Mouse (Mus musculus) cortical plate, adult 2 months (tissue): ENCODE measurements around the gene Cxcr1. TPM values are rescaled to one million over a fixed set of nuclear protein-coding genes. Genes with fewer than 3 reads are reported as not detected.

ENCODE experiments used
- H3K27ac ChIP-seq: fragments of 200-500 bp; 2 replicates; pipeline ENCODE4 v1.5.1; 2012; ENCODE audit warnings: low read length, control low read depth, inconsistent platforms; ENCODE audit not compliant: insufficient read depth
- H3K4me1 ChIP-seq: fragments of 200-500 bp; 2 replicates; pipeline ENCODE4 v1.6.1; 2011; ENCODE audit warnings: low read length; ENCODE audit not compliant: control insufficient read depth, insufficient read depth
- H3K4me3 ChIP-seq: fragments of 200-500 bp; 2 replicates; pipeline ENCODE4 v1.5.1; 2011; ENCODE audit warnings: mild to moderate bottlenecking, low read length, control low read depth; ENCODE audit not compliant: insufficient read depth
- CTCF ChIP-seq: fragments of 200-500 bp; IDR thresholded peaks from 2 replicates; pipeline ENCODE4 v1.5.1; 2011; ENCODE audit warnings: mild to moderate bottlenecking, control low read depth, low read length; ENCODE audit not compliant: insufficient read depth; ENCODE audit errors: extremely low read depth
- POLR2A ChIP-seq: fragments of 200-500 bp; IDR thresholded peaks from 2 replicates; pipeline ENCODE4 v1.6.1; 2011; ENCODE audit warnings: mild to moderate bottlenecking, low read length, control low read depth; ENCODE audit not compliant: insufficient read depth; ENCODE audit errors: extremely low read depth
- polyA plus RNA-seq: library from polyadenylated mRNA; depleted of rRNA; stranded (reverse); fragments of >200 nt; gene quantifications from 2 replicates; pipeline ENCODE4 v1.2.3, GENCODE M21; 2012; rRNA removed

Gene Cxcr1
- polyA plus RNA-seq, 1 experiment, result not detected

- Histone ChIP-seq H3K27ac (no peak overlapping the region), H3K4me3 (no peak overlapping the region), H3K4me1 (0 out of 2 replicates have a peak, but pooled peaks cover 2% of the 10 kb centered on the region)
- TF ChIP-seq POLR2A (no peak), CTCF (no peak)
These were observed 45.1 kb downstream of the Cxcr1 start for GRCm38 (mm10) chr1:74149106-74149885.

Other genes starting within 250 kb of the Cxcr1 start
- 19.3 and 23.0 TPM in 2 replicates for gene Tns1, start 70.2 kb downstream of the Cxcr1 start, polyA plus RNA-seq
- not detected in 2 replicates for gene Rufy4, start 69.1 kb downstream of the Cxcr1 start, polyA plus RNA-seq
- not detected in 2 replicates for gene Cxcr2, start 40.6 kb downstream of the Cxcr1 start, polyA plus RNA-seq
- gene Arpc2, start 41.5 kb upstream of the Cxcr1 start, polyA plus RNA-seq, result 232 and 248 TPM in 2 replicates
- not detected in 2 replicates for gene Gpbar1, start 83.9 kb upstream of the Cxcr1 start, polyA plus RNA-seq
- 172 and 173 TPM in 2 replicates for gene Aamp, start 90.1 kb upstream of the Cxcr1 start, polyA plus RNA-seq
- 127 and 138 TPM in 2 replicates for gene Pnkd, start 90.3 kb upstream of the Cxcr1 start, polyA plus RNA-seq
- 35.5 and 46.0 TPM in 2 replicates for gene Tmbim1, start 111.0 kb upstream of the Cxcr1 start, polyA plus RNA-seq
- gene Catip, start 167.5 kb upstream of the Cxcr1 start, polyA plus RNA-seq, result 4.6 and 5.1 TPM in 2 replicates
- 7.6 and 8.9 TPM in 2 replicates for gene Slc11a1, start 180.6 kb upstream of the Cxcr1 start, polyA plus RNA-seq
- 25.4 and 26.8 TPM in 2 replicates for gene Ctdsp1, start 196.9 kb upstream of the Cxcr1 start, polyA plus RNA-seq
- gene Vil1, start 214.7 kb upstream of the Cxcr1 start, polyA plus RNA-seq, result 0.56 and 0.66 TPM in 2 replicates